Mouse (Mus musculus) heart, embryonic 13.5 days (tissue): ENCODE results near the gene Cog4. TPM values are rescaled to one million over a fixed set of nuclear protein-coding genes. Genes with fewer than 3 reads are reported as not detected.

Source experiments
- ATAC-seq: fragments of 200-750 bp; cut with Nextera tagmentation; 2 replicates; pipeline ENCODE4 v1.8.0; 2017; ENCODE audit warnings: moderate TSS enrichment; ENCODE audit not compliant: insufficient number of reproducible peaks, low FRiP score, low TSS enrichment; ENCODE audit errors: extremely low read depth
- H3K27ac ChIP-seq: fragments of 300-500 bp; sonication (generic); replicated peaks from 2 replicates; pipeline ENCODE4 v1.5.1; 2015; ENCODE audit warnings: moderate library complexity, mild to moderate bottlenecking, inconsistent platforms
- H3K27me3 ChIP-seq: fragments of 300-500 bp; sonication (generic); replicated peaks from 2 replicates; pipeline ENCODE4 v1.6.1; 2015; ENCODE audit warnings: mild to moderate bottlenecking, inconsistent platforms
- H3K36me3 ChIP-seq: fragments of 300-500 bp; sonication (generic); 2 replicates; pipeline ENCODE4 v1.6.1; 2015; ENCODE audit warnings: mild to moderate bottlenecking, inconsistent platforms
- H3K4me1 ChIP-seq: fragments of 300-500 bp; sonication (generic); 2 replicates; pipeline ENCODE4 v1.6.1; 2015; ENCODE audit warnings: inconsistent platforms
- H3K4me2 ChIP-seq: fragments of 300-500 bp; sonication (generic); 2 replicates; pipeline ENCODE4 v1.6.1; 2015; ENCODE audit warnings: inconsistent platforms, mild to moderate bottlenecking, moderate library complexity
- H3K4me3 ChIP-seq: fragments of 300-500 bp; sonication (generic); 2 replicates; pipeline ENCODE4 v1.5.1; 2015; ENCODE audit warnings: moderate library complexity, mild to moderate bottlenecking, inconsistent platforms
- H3K9ac ChIP-seq: fragments of 300-500 bp; sonication (generic); 2 replicates; pipeline ENCODE4 v1.6.1; 2015; ENCODE audit warnings: inconsistent platforms, mild to moderate bottlenecking, moderate library complexity
- H3K9me3 ChIP-seq: fragments of 300-500 bp; sonication (generic); 2 replicates; pipeline ENCODE4 v1.6.1; 2016; ENCODE audit warnings: inconsistent platforms
- WGBS: fragments of 180-500 bp; shearing (Covaris S2); methylation state at CpG from one replicate; pipeline ENCODE4 v1.1.7; 2015; ENCODE audit warnings: mixed read lengths; 5-methylcytosine and 5-hydroxymethylcytosine counted together
- polyA plus RNA-seq: library from polyadenylated mRNA; unstranded; fragments of >200 nt; fragmentation: Nextera tagmentation; extraction: Ambion mirVana; gene quantifications from 2 replicates; pipeline ENCODE4 v1.2.1, GENCODE M21; 2015

The Cog4 gene
- 55.8 and 63.9 TPM in 2 replicates for polyA plus RNA-seq

DNA sequence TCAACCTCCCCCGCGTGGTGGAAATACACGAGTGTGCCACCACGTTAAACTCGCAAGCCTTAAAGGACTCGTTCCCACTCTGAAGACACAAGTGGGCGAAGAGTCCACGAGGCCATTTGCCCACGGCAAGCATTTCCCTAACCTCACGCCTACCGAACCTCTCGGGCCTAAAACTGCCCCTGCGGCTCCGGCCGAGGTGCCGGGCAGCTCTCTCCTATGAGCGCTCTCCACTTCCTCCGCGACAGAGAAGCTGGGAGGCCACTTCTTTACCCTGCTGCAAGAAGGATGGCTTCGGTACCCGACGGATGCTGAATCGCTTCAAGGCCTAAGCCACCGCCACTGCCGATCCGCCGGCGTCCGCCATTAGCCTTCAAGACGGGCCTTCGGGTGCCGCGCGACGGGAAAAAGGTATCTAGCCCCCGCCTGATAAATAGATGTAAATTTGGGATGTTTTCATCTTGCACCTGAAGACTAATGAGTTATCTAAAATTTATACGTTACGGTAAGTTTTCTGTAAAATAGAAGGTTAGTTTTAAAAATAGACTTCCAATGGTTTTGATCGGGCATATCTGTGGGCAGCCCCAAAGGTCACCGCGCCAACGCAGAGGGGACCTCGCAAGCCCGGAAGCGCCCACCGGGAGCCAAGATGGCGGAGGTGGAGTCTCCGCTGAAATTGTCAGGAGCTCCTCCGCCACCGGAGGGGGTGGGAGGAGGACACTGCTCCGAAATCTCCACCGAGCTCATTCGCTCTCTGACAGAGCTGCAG lies at the start of gene Cog4, which contains the start of gene Sf3b3:
TSS of gene Cog4 (plus strand) at position 196 of the 766 bp plus-strand sequence.
TSS of gene Sf3b3 (minus strand) at position 383 of the 766 bp plus-strand sequence.
- H3K4me3 ChIP-seq: peak within 1 kb of the TSS; percentile 72
- H3K9ac ChIP-seq: peak within 1 kb of the TSS; percentile 98
- peaks cover 35% of the 10 kb centered on the region for H3K4me1 ChIP-seq
- H3K4me2 ChIP-seq: peak within 1 kb of the TSS; percentile 80
- H3K9me3 ChIP-seq: no peaks in the 10 kb centered on the region
- H3K36me3 ChIP-seq: peaks cover 55% of the 10 kb centered on the region
- WGBS: under 1% methylated on average over 53 of the region's 53 CpGs
- peak; percentile 84 for ATAC-seq
- H3K27ac ChIP-seq: peak within 1 kb of the TSS; percentile 89
- H3K27me3 ChIP-seq: no peaks in the 10 kb centered on the region

DNA sequence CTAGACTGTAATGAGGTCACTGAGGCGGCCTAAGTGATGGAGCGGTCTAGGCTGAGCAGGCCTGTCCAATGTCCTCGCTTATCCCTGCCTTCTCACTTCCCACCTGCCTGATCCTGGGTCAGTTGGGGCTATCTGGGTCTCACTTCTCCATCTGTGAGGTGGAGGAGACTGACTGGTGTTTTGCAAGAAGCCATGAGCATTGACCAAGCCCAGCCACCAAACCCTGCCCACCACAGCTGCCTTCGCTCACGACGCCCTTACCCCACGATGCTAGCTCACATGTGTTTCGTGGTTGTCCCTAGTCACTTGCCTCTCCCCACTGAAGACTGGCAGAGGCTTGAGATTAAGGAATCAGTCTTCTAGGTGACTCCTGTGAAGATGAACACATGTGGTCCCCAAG lies 49.3 kb upstream of the Cog4 start:
- peaks cover 9% of the 10 kb centered on the region for H3K4me1 ChIP-seq
- no peak overlapping the region for H3K27ac ChIP-seq
- ATAC-seq: no peak
- no peak overlapping the region for H3K4me2 ChIP-seq
- H3K9ac ChIP-seq: no peak overlapping the region
- no peak overlapping the region for H3K4me3 ChIP-seq
- no peaks in the 10 kb centered on the region for H3K36me3 ChIP-seq
- 85% methylated on average over 8 of the region's 8 CpGs for WGBS
- H3K27me3 ChIP-seq: no peaks in the 10 kb centered on the region
- H3K9me3 ChIP-seq: peaks cover 11% of the 10 kb centered on the region; the same call in 1 of the 2 replicates

DNA sequence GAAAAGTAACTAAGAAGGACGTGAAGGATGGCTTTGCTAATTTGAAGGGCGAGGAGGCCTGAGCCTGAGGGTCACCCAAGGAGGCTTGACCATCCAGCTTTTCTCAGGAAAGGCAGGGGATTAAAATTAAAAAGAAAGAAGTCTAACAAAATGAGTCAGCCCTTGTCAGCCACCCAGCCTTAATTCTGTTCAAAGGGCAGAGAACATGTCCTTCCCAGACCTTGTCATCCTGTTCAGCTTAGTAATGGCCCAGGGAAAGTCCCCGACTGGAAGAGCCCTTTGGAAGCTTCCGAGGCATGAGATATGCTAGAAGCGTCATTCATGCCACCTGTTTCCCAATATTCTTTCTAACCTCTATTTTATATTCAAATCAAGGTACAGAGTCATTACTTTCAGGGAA lies 43.4 kb upstream of the Cog4 start:
- no peaks in the 10 kb centered on the region for H3K27me3 ChIP-seq
- no peak overlapping the region for H3K4me3 ChIP-seq
- H3K4me2 ChIP-seq: no peak overlapping the region
- peaks cover 4% of the 10 kb centered on the region for H3K4me1 ChIP-seq
- H3K36me3 ChIP-seq: no peaks in the 10 kb centered on the region
- no peak overlapping the region for H3K9ac ChIP-seq
- 81% methylated on average over 5 of the region's 5 CpGs for WGBS
- ATAC-seq: no peak
- no peaks in the 10 kb centered on the region for H3K9me3 ChIP-seq
- no peak overlapping the region for H3K27ac ChIP-seq

DNA sequence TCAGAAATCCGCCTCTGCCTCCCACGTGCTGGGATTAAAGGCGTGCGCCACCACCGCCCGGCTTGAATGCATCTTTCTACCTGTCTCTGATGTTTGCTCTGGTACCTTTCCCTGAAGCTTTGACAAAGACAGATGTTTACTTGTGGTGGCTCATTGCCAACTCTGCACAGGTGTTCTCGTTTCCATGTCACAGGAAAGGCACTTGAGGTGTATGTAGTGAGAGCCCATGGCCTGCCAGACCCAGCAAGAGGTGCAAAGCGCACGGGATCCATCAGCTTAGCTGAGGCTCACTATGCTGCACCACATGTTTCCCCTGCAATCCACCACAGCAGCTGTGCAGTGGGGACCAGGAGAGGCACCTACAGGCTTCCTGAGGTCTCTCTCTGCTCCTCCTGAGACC lies 42.5 kb upstream of the Cog4 start:
- Histone ChIP-seq H3K36me3 (peaks cover under 1% of the 10 kb centered on the region; the same call in 1 of the 2 replicates), H3K4me3 (no peak overlapping the region), H3K4me1 (peaks cover 13% of the 10 kb centered on the region), H3K9me3 (no peaks in the 10 kb centered on the region), H3K27ac (no peak overlapping the region), H3K27me3 (no peaks in the 10 kb centered on the region), H3K9ac (no peak overlapping the region), H3K4me2 (no peak overlapping the region)
- no peak for ATAC-seq
- 84% methylated on average over 9 of the region's 9 CpGs for WGBS

DNA sequence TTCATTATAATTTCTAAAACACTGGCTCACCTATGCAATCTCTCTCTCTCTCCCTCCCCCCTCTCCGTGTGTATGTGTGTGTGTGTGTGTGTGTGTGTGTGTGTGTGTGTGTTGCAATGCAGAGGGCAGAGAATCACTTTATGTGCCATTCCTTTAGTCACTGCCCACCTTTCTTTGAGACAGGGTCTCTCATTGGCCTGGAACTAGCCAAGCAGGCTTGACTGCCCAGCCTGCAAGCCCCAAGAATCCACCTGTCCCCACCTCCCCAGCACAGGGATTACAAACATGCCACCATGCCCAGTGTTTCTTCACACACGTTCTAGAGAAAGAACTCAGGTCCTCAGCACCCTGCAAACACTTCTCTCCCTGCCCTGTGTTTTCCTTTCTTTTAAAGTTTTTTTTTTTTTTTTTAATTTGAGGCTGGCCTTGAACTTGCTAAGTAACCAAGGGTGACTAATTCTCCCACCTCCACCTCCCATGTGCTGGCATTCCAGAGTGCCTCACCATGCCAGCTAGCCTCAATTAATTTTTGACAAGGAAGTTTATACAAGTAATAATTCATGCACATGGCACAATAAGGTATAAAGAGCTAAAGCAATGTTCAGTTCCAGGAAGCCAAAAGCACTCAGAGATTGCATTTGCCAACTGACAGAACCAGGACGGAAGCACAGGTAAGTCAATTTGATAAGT lies 41.4 kb upstream of the Cog4 start:
- H3K27ac ChIP-seq: no peak overlapping the region

DNA sequence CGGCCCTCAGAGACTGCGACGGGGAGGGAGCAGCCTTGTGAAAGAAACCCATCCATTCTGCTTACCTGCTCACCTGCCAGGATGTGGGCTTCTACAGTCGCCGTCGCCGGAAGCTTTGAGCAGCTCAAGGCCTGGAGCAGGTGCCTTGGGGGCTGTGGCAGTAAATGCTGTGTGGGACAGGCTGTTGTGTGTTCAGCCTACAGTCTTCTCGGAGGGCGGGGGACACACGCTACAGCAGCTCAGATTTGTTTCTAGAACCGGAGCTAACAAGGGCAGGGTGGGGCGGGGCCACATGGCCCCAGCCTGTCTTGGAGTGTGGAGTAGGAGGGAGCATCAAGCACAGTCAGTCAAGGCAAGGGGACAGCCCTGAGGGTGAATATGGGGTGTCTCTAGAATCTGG lies 40.7 kb upstream of the Cog4 start, which contains the start of gene Il34:
TSS of gene Il34 (minus strand) at position 256 of the 400 bp plus-strand sequence.
- ATAC-seq: no peak
- Histone ChIP-seq H3K36me3 (peaks cover 18% of the 10 kb centered on the region), H3K9ac (no peak within 1 kb of the TSS), H3K4me2 (peak within 1 kb of the TSS; percentile 32), H3K9me3 (no peaks in the 10 kb centered on the region), H3K27me3 (no peaks in the 10 kb centered on the region), H3K27ac (no peak within 1 kb of the TSS), H3K4me1 (peaks cover 31% of the 10 kb centered on the region), H3K4me3 (no peak within 1 kb of the TSS)
- WGBS: 28% methylated on average over 12 of the region's 12 CpGs

More for the DNA sequence above, 41.4 kb upstream of the Cog4 start:
- Histone ChIP-seq H3K9ac (no peak overlapping the region), H3K4me2 (no peak overlapping the region), H3K4me3 (no peak overlapping the region), H3K4me1 (peaks cover 24% of the 10 kb centered on the region), H3K27me3 (no peaks in the 10 kb centered on the region), H3K9me3 (no peaks in the 10 kb centered on the region), H3K36me3 (peaks cover 11% of the 10 kb centered on the region)
- 54% methylated on average over 3 of the region's 3 CpGs for WGBS
- no peak for ATAC-seq

DNA sequence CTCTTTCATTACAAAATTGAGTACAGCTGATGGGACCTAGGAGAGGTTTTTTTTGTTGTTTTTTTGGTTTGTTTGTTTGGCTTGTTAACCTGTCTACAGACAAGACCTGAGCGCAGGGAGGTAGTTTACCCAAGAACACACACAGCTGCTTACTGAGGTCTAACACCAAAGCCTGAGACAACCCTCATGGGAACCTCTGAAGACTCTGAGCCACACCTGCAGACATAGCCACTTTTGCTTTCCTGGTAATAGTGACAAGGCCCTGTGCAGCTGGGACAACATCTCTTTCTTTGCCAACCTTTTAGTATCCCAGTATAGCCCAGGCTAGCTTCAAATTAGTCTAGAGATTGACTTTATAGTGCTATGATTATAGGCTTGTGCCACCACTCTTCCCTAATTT lies 40.3 kb upstream of the Cog4 start:
- peaks cover 32% of the 10 kb centered on the region for H3K4me1 ChIP-seq
- no peak for ATAC-seq
- no peaks in the 10 kb centered on the region for H3K27me3 ChIP-seq
- no peak overlapping the region for H3K4me3 ChIP-seq
- peaks cover 23% of the 10 kb centered on the region for H3K36me3 ChIP-seq
- H3K9ac ChIP-seq: no peak overlapping the region
- no peak overlapping the region for H3K4me2 ChIP-seq
- 89% methylated on average over 1 of the region's 1 CpGs for WGBS
- no peak overlapping the region for H3K27ac ChIP-seq
- H3K9me3 ChIP-seq: no peaks in the 10 kb centered on the region

DNA sequence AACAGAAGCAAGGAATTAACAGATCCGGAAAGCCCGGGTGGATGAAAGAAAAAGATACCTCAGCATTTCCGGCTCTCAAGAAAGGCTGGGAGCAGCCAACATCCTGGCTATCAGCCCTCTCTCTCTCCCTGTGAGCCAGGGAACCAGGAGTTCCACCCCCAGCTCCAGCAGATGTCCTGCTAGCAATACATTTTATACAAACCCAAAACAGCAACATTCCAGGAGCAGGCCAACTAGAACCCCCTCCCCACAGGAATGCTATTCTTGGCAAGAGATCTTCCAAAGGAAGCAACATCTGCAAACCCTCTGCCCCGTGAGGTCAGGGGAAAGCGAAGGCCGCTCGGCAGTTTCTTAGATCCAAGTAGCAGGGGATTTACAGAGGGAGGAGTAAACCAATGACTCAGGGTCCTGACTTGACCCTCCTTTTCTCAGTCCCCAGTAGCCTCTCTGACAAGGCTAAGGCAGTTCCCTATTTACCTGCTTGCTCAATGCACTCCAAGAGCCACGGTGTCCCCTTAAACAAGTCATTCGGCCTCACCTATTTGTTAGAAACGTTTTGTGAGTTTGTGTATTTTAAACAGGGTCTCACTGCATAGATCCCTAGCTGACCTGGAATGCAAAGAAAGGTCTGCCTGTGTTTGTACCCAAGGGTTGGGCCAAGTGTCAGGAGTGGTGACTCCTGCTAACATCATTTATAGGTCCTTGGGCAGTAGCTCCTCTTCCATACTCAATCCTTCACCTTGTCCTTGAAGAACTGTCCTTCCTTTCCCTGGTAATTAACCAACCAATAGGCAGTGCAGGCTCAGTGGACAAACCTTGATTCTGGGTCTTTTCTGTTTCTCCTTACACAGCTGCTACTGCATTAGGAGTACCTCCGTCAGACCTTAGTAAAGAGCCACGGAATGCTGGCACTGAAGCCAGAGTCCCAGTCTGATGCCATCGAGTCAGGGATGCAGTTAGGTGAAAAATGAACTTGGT lies 37.6 kb upstream of the Cog4 start:
- no peaks in the 10 kb centered on the region for H3K27me3 ChIP-seq
- no peaks in the 10 kb centered on the region for H3K9me3 ChIP-seq
- peak overlapping the region; percentile 6; the same call in 1 of the 2 replicates for H3K9ac ChIP-seq
- H3K4me3 ChIP-seq: no peak overlapping the region
- H3K36me3 ChIP-seq: peaks cover 50% of the 10 kb centered on the region
- 45% methylated on average over 13 of the region's 13 CpGs for WGBS
- H3K4me2 ChIP-seq: no peak overlapping the region
- peaks cover 32% of the 10 kb centered on the region for H3K4me1 ChIP-seq
- no peak for ATAC-seq
- peak overlapping the region; percentile 38 for H3K27ac ChIP-seq

DNA sequence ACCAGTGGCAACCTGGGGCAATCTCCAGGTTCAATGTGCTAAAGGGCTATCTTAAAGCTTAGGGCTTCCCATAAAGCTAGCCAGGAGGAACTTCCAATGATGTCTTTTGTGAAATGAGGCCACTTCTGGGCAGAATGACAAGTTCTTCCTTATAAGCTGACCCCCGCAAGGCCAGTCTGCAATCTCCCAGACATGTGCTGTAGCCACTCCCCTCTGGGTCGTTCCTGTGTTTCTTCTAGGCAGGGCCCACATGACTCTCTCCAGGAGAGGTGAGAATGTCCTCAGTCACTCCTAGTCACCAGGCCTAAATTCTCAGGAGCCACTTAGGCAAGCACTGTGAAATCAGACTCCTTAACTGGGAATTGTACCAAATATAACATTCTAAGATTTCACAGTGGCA lies 36.6 kb upstream of the Cog4 start:
- Histone ChIP-seq H3K27me3 (no peaks in the 10 kb centered on the region), H3K4me1 (peaks cover 32% of the 10 kb centered on the region), H3K4me3 (no peak overlapping the region), H3K9ac (no peak overlapping the region), H3K4me2 (no peak overlapping the region), H3K36me3 (peaks cover 60% of the 10 kb centered on the region), H3K27ac (peak overlapping the region; percentile 38), H3K9me3 (no peaks in the 10 kb centered on the region)
- 19% methylated on average over 2 of the region's 2 CpGs for WGBS
- no peak for ATAC-seq

DNA sequence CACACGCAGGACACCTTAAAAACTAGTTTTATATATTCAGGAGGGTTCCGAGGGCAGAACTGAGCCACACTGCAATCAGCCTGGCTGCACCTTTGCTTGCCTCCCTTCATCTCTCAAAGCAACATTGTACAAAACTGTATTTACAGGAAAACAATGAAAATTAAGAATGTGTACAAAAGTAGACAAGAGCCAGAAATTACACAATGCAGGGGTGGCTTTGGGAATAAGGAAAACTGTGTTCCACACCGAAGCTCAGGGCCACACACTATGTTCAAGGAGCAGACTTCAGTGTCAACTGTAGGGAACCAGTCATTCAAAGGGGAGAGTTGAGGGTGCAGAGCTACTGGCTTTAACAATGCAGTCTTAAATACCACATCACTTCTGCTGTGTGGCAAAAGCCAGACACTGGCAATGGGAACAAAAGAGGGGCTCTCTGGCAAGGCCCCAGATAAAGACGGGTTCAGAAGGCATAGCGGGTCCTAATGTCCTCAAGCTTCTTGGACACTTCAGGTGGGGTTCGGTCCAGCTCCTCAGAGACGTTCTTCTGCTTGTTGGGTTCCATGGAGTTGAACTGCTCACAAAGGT lies 35.8 kb upstream of the Cog4 start:
- 89% methylated on average over 7 of the region's 7 CpGs for WGBS
- no peak overlapping the region for H3K9ac ChIP-seq
- H3K27ac ChIP-seq: peak overlapping the region; percentile 38
- H3K36me3 ChIP-seq: peaks cover 67% of the 10 kb centered on the region
- no peaks in the 10 kb centered on the region for H3K9me3 ChIP-seq
- no peak overlapping the region for H3K4me2 ChIP-seq
- no peak for ATAC-seq
- no peak overlapping the region for H3K4me3 ChIP-seq
- H3K4me1 ChIP-seq: peaks cover 32% of the 10 kb centered on the region
- H3K27me3 ChIP-seq: no peaks in the 10 kb centered on the region
